Mouse (Mus musculus): ENCODE data around the gene Gm17581. TPM values are rescaled to one million over a fixed set of nuclear protein-coding genes. Genes with fewer than 3 reads are reported as not detected.
"Not testable (repeated sequence)": the region's sequence is repeated elsewhere in the genome, so short reads cannot be mapped to it uniquely, and the experiment has no call there.

Gene Gm17581
- not detected in 2 replicates for polyA plus RNA-seq (2014; fragmentation: Nextera tagmentation; extraction: Ambion mirVana)

- H3K27me3 ChIP-seq (ENCODE audit: control insufficient read depth, insufficient read depth, low read length); H3K27ac ChIP-seq (ENCODE audit: low read length); H3K4me1 ChIP-seq (ENCODE audit: control insufficient read depth, insufficient read depth, low read length); H3K9me3 ChIP-seq (ENCODE audit: control insufficient read depth, low read depth, low read length); ATAC-seq (ENCODE audit: insufficient number of reproducible peaks, insufficient read depth, low FRiP score, low read depth); H3K4me2 ChIP-seq (replicated peaks; ENCODE audit: low read depth, low read length); H3K4me3 ChIP-seq (ENCODE audit: low read depth, low read length); H3K9ac ChIP-seq (replicated peaks; ENCODE audit: low read depth, low read length); H3K36me3 ChIP-seq (ENCODE audit: control insufficient read depth, insufficient read depth, low read length): not testable (repeated sequence)
- WGBS = 82% methylated on average over 5 of the region's 5 CpGs
These were observed at the start of gene Gm17581 for GRCm38 (mm10) chr2:155735766-155736165. Gm17581 (minus strand) TSS chr2:155735866.

GRCm38 (mm10) chr2:155784534-155784933 lies 48.9 kb upstream of the Gm17581 start:
- WGBS = 80% methylated on average over 6 of the region's 6 CpGs
- no peak for ATAC-seq (ENCODE audit: insufficient number of reproducible peaks, insufficient read depth, low FRiP score, low read depth)
- no peaks in the 10 kb centered on the region for H3K4me1 ChIP-seq (ENCODE audit: control insufficient read depth, insufficient read depth, low read length)
- H3K9ac ChIP-seq (replicated peaks; ENCODE audit: low read depth, low read length) = no peak overlapping the region
- no peaks in the 10 kb centered on the region for H3K36me3 ChIP-seq (ENCODE audit: control insufficient read depth, insufficient read depth, low read length)
- no peaks in the 10 kb centered on the region for H3K9me3 ChIP-seq (ENCODE audit: control insufficient read depth, low read depth, low read length)
- no peak overlapping the region for H3K4me2 ChIP-seq (replicated peaks; ENCODE audit: low read depth, low read length)
- no peak overlapping the region for H3K27ac ChIP-seq (ENCODE audit: low read length)
- H3K4me3 ChIP-seq (ENCODE audit: low read depth, low read length) = no peak overlapping the region
- no peaks in the 10 kb centered on the region for H3K27me3 ChIP-seq (ENCODE audit: control insufficient read depth, insufficient read depth, low read length)

DNA sequence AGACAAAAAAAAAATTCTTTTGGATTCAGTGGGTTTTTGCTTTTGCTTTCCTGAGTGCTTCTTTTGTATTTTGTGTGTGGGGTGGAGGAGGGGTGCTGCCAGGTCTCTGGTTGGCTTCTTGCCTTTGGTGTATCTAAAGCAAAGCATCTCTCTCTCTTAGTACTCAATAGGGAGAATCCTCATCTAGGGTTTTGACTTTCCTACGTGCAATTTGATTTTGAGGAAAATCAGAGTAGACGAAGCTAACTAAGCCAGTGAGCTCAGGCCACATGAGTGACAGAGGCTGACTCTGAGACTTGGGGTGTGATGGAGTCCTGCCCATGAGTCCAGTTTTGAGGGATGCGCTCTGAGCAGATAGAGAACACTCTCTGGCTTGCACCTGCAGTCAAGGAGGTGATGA lies 43.8 kb upstream of the Gm17581 start:
- Histone ChIP-seq H3K4me1 (ENCODE audit: control insufficient read depth, insufficient read depth, low read length) (0 out of 2 replicates have a peak, but pooled peaks cover 7% of the 10 kb centered on the region), H3K27ac (ENCODE audit: low read length) (no peak overlapping the region), H3K36me3 (ENCODE audit: control insufficient read depth, insufficient read depth, low read length) (no peaks in the 10 kb centered on the region), H3K4me3 (ENCODE audit: low read depth, low read length) (no peak overlapping the region), H3K9me3 (ENCODE audit: control insufficient read depth, low read depth, low read length) (no peaks in the 10 kb centered on the region), H3K9ac (replicated peaks; ENCODE audit: low read depth, low read length) (no peak overlapping the region), H3K27me3 (ENCODE audit: control insufficient read depth, insufficient read depth, low read length) (peaks cover 12% of the 10 kb centered on the region; the same call in 1 of the 2 replicates), H3K4me2 (replicated peaks; ENCODE audit: low read depth, low read length) (no peak overlapping the region)
- ATAC-seq (ENCODE audit: insufficient number of reproducible peaks, insufficient read depth, low FRiP score, low read depth) = no peak
- 87% methylated on average over 3 of the region's 3 CpGs for WGBS

- Histone ChIP-seq H3K9ac (replicated peaks; ENCODE audit: low read depth, low read length) (no peak overlapping the region), H3K27me3 (ENCODE audit: control insufficient read depth, insufficient read depth, low read length) (peaks cover 14% of the 10 kb centered on the region; the same call in 1 of the 2 replicates), H3K36me3 (ENCODE audit: control insufficient read depth, insufficient read depth, low read length) (no peaks in the 10 kb centered on the region), H3K4me2 (replicated peaks; ENCODE audit: low read depth, low read length) (no peak overlapping the region), H3K4me3 (ENCODE audit: low read depth, low read length) (no peak overlapping the region), H3K27ac (ENCODE audit: low read length) (no peak overlapping the region), H3K9me3 (ENCODE audit: control insufficient read depth, low read depth, low read length) (no peaks in the 10 kb centered on the region), H3K4me1 (ENCODE audit: control insufficient read depth, insufficient read depth, low read length) (0 out of 2 replicates have a peak, but pooled peaks cover 7% of the 10 kb centered on the region)
- ATAC-seq (ENCODE audit: insufficient number of reproducible peaks, insufficient read depth, low FRiP score, low read depth) = no peak
- 36% methylated on average over 7 of the region's 7 CpGs for WGBS
These were observed 43.4 kb upstream of the Gm17581 start for GRCm38 (mm10) chr2:155779066-155779465.

DNA sequence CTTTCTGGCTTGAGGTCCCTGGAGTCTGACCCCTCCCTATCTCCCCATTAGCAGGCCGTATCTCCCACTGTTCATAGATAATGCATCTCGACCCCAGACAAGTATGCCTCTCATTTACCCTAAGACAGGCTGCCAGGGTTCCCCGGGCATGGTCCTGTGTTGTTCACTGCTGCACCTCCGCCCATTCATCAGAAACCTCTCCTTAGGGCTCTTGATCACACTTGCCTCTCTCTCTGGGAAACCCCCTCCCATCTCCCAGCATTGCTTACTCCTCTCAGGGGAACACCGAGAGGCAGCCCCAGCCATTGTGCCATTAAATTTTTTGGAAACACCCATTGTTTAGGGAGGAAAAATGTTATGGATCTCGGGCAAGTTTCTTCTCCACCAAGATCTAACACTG lies 42.3 kb upstream of the Gm17581 start:
- no peak for ATAC-seq (ENCODE audit: insufficient number of reproducible peaks, insufficient read depth, low FRiP score, low read depth)
- Histone ChIP-seq H3K9me3 (ENCODE audit: control insufficient read depth, low read depth, low read length) (no peaks in the 10 kb centered on the region), H3K27ac (ENCODE audit: low read length) (no peak overlapping the region), H3K36me3 (ENCODE audit: control insufficient read depth, insufficient read depth, low read length) (no peaks in the 10 kb centered on the region), H3K9ac (replicated peaks; ENCODE audit: low read depth, low read length) (no peak overlapping the region), H3K4me1 (ENCODE audit: control insufficient read depth, insufficient read depth, low read length) (0 out of 2 replicates have a peak, but pooled peaks cover 7% of the 10 kb centered on the region), H3K4me3 (ENCODE audit: low read depth, low read length) (no peak overlapping the region), H3K4me2 (replicated peaks; ENCODE audit: low read depth, low read length) (no peak overlapping the region), H3K27me3 (ENCODE audit: control insufficient read depth, insufficient read depth, low read length) (peaks cover 16% of the 10 kb centered on the region; the same call in 1 of the 2 replicates)
- WGBS = 68% methylated on average over 6 of the region's 6 CpGs

GRCm38 (mm10) chr2:155777688-155777985 lies 42.0 kb upstream of the Gm17581 start:
- WGBS = 76% methylated on average over 4 of the region's 4 CpGs
- no peak for ATAC-seq (ENCODE audit: insufficient number of reproducible peaks, insufficient read depth, low FRiP score, low read depth)

GRCm38 (mm10) chr2:155776824-155777687 lies 41.4 kb upstream of the Gm17581 start:
- Histone ChIP-seq H3K36me3 (ENCODE audit: control insufficient read depth, insufficient read depth, low read length) (no peaks in the 10 kb centered on the region), H3K4me1 (ENCODE audit: control insufficient read depth, insufficient read depth, low read length) (0 out of 2 replicates have a peak, but pooled peaks cover 7% of the 10 kb centered on the region), H3K27me3 (ENCODE audit: control insufficient read depth, insufficient read depth, low read length) (peaks cover 16% of the 10 kb centered on the region; the same call in 1 of the 2 replicates), H3K4me3 (ENCODE audit: low read depth, low read length) (no peak overlapping the region), H3K4me2 (replicated peaks; ENCODE audit: low read depth, low read length) (no peak overlapping the region), H3K27ac (ENCODE audit: low read length) (no peak overlapping the region), H3K9ac (replicated peaks; ENCODE audit: low read depth, low read length) (no peak overlapping the region), H3K9me3 (ENCODE audit: control insufficient read depth, low read depth, low read length) (no peaks in the 10 kb centered on the region)
- WGBS = 57% methylated on average over 10 of the region's 10 CpGs
- no peak for ATAC-seq (ENCODE audit: insufficient number of reproducible peaks, insufficient read depth, low FRiP score, low read depth)

More at GRCm38 (mm10) chr2:155777688-155777985, 42.0 kb upstream of the Gm17581 start:
- H3K36me3 ChIP-seq (ENCODE audit: control insufficient read depth, insufficient read depth, low read length) = no peaks in the 10 kb centered on the region
- no peak overlapping the region for H3K9ac ChIP-seq (replicated peaks; ENCODE audit: low read depth, low read length)
- no peak overlapping the region for H3K4me3 ChIP-seq (ENCODE audit: low read depth, low read length)
- H3K4me1 ChIP-seq (ENCODE audit: control insufficient read depth, insufficient read depth, low read length) = 0 out of 2 replicates have a peak, but pooled peaks cover 7% of the 10 kb centered on the region
- no peaks in the 10 kb centered on the region for H3K9me3 ChIP-seq (ENCODE audit: control insufficient read depth, low read depth, low read length)
- H3K27me3 ChIP-seq (ENCODE audit: control insufficient read depth, insufficient read depth, low read length) = peaks cover 16% of the 10 kb centered on the region; the same call in 1 of the 2 replicates
- H3K4me2 ChIP-seq (replicated peaks; ENCODE audit: low read depth, low read length) = no peak overlapping the region
- no peak overlapping the region for H3K27ac ChIP-seq (ENCODE audit: low read length)

GRCm38 (mm10) chr2:155775685-155776263 lies 40.1 kb upstream of the Gm17581 start:
- H3K27me3 ChIP-seq (ENCODE audit: control insufficient read depth, insufficient read depth, low read length) = peaks cover 16% of the 10 kb centered on the region; the same call in 1 of the 2 replicates
- H3K36me3 ChIP-seq (ENCODE audit: control insufficient read depth, insufficient read depth, low read length) = no peaks in the 10 kb centered on the region
- H3K9ac ChIP-seq (replicated peaks; ENCODE audit: low read depth, low read length) = no peak overlapping the region
- H3K9me3 ChIP-seq (ENCODE audit: control insufficient read depth, low read depth, low read length) = no peaks in the 10 kb centered on the region
- H3K4me2 ChIP-seq (replicated peaks; ENCODE audit: low read depth, low read length) = peak overlapping the region; percentile 95
- H3K27ac ChIP-seq (ENCODE audit: low read length) = no peak overlapping the region
- H3K4me1 ChIP-seq (ENCODE audit: control insufficient read depth, insufficient read depth, low read length) = 0 out of 2 replicates have a peak, but pooled peaks cover 7% of the 10 kb centered on the region
- H3K4me3 ChIP-seq (ENCODE audit: low read depth, low read length) = peak overlapping the region; percentile 31
- peak; percentile 61; the same call in 1 of the 2 replicates for ATAC-seq (ENCODE audit: insufficient number of reproducible peaks, insufficient read depth, low FRiP score, low read depth)
- 2% methylated on average over 44 of the region's 44 CpGs for WGBS
